Mouse (Mus musculus) brown adipose tissue, adult 24 weeks (tissue): ENCODE results near the gene Arhgap19. TPM values are rescaled to one million over a fixed set of nuclear protein-coding genes. Genes with fewer than 3 reads are reported as not detected.

ENCODE experiments used
- polyA plus RNA-seq: library from polyadenylated mRNA; stranded (reverse); fragments of >200 nt; gene quantifications from 2 replicates; pipeline ENCODE4 v1.2.4, GENCODE M21; 2012; ENCODE audit not compliant: missing spikeins, insufficient read depth, insufficient read length

The Arhgap19 gene
- polyA plus RNA-seq, 1 experiment = 2.5 TPM

Other genes with a start within 250 kb of the Arhgap19 start
- gene Gm340, start 219.7 kb downstream of the Arhgap19 start, polyA plus RNA-seq = 1.4 and 3.4 TPM in 2 replicates
- gene Slit1, start 58.4 kb downstream of the Arhgap19 start, polyA plus RNA-seq = not detected in 2 replicates
- gene Frat1, start 27.9 kb upstream of the Arhgap19 start, polyA plus RNA-seq = 5.3 and 6.0 TPM in 2 replicates
- gene Frat2, start 46.1 kb upstream of the Arhgap19 start, polyA plus RNA-seq = 1.3 and 2.1 TPM in 2 replicates
- 3.3 and 3.6 TPM in 2 replicates for gene Rrp12, start 94.1 kb upstream of the Arhgap19 start, polyA plus RNA-seq
- 903 and 992 TPM in 2 replicates for gene Pgam1, start 109.9 kb upstream of the Arhgap19 start, polyA plus RNA-seq
- 21.6 and 24.3 TPM in 2 replicates for gene Exosc1, start 131.4 kb upstream of the Arhgap19 start, polyA plus RNA-seq
- gene Zdhhc16, start 131.4 kb upstream of the Arhgap19 start, polyA plus RNA-seq = 6.6 and 10.9 TPM in 2 replicates
- 8.6 and 9.6 TPM in 2 replicates for gene Mms19, start 179.1 kb upstream of the Arhgap19 start, polyA plus RNA-seq
- gene Ubtd1, start 179.7 kb upstream of the Arhgap19 start, polyA plus RNA-seq = 8.4 and 9.0 TPM in 2 replicates
- 2.1 and 3.2 TPM in 2 replicates for gene Ankrd2, start 234.0 kb upstream of the Arhgap19 start, polyA plus RNA-seq
- 3.3 and 5.7 TPM in 2 replicates for gene Hoga1, start 243.6 kb upstream of the Arhgap19 start, polyA plus RNA-seq